Mouse (Mus musculus) heart, postnatal 0 days (tissue): ENCODE data around the gene S100pbp. TPM values are rescaled to one million over a fixed set of nuclear protein-coding genes. Genes with fewer than 3 reads are reported as not detected.

Experiments
- ATAC-seq: fragments of 200-750 bp; cut with Nextera tagmentation; 2 replicates; pipeline ENCODE4 v1.8.0; 2017; ENCODE audit warnings: low read depth, moderate number of reproducible peaks, moderate library complexity; ENCODE audit not compliant: insufficient read depth
- DNase-seq: peaks from one replicate; pipeline ENCODE4 v3.0.0-alpha.2; 2016; ENCODE audit warnings: low spot score
- H3K27ac ChIP-seq: fragments of 300-500 bp; sonication (generic); 2 replicates; pipeline ENCODE4 v1.5.1; 2014; ENCODE audit warnings: low read depth, mild to moderate bottlenecking
- H3K27me3 ChIP-seq: fragments of 300-500 bp; sonication (generic); 2 replicates; pipeline ENCODE4 v1.6.1; 2014; ENCODE audit warnings: low read length, mixed read lengths; ENCODE audit not compliant: control insufficient read depth, insufficient read depth
- H3K36me3 ChIP-seq: fragments of 300-500 bp; sonication (generic); replicated peaks from 2 replicates; pipeline ENCODE4 v1.6.1; 2014; ENCODE audit warnings: low read length, mixed read lengths; ENCODE audit not compliant: control insufficient read depth, insufficient read depth
- H3K4me1 ChIP-seq: fragments of 300-500 bp; sonication (generic); 2 replicates; pipeline ENCODE4 v1.6.1; 2014; ENCODE audit warnings: antibody characterized with exemption; ENCODE audit not compliant: control insufficient read depth, insufficient read depth
- H3K4me2 ChIP-seq: fragments of 300-500 bp; sonication (generic); 2 replicates; pipeline ENCODE4 v1.6.1; 2014; ENCODE audit warnings: low read depth, mild to moderate bottlenecking, low read length, moderate library complexity
- H3K4me3 ChIP-seq: fragments of 300-500 bp; sonication (generic); 2 replicates; pipeline ENCODE4 v1.5.1; 2014; ENCODE audit warnings: low read depth, low read length
- H3K9ac ChIP-seq: fragments of 300-500 bp; sonication (generic); replicated peaks from 2 replicates; pipeline ENCODE4 v1.6.1; 2014; ENCODE audit warnings: low read depth, low read length, mixed read lengths
- H3K9me3 ChIP-seq: fragments of 300-500 bp; sonication (generic); replicated peaks from 2 replicates; pipeline ENCODE4 v1.6.1; 2016; ENCODE audit warnings: low read length; ENCODE audit not compliant: control insufficient read depth
- CTCF ChIP-seq: IDR thresholded peaks from 2 replicates; pipeline ENCODE4 v1.5.1; 2016; ENCODE audit warnings: antibody characterized with exemption, control low read depth, low read depth
- EP300 ChIP-seq: IDR thresholded peaks from 2 replicates; pipeline ENCODE4 v1.6.1; 2016; ENCODE audit warnings: antibody characterized with exemption, low read depth
- WGBS: fragments of 180-500 bp; shearing (Covaris S2); extraction: QIAGEN DNeasy Blood & Tissue Kit; methylation state at CpG from one replicate; pipeline ENCODE4 v1.1.7; 2014; 5-methylcytosine and 5-hydroxymethylcytosine counted together
- polyA plus RNA-seq: library from polyadenylated mRNA; unstranded; fragments of >200 nt; fragmentation: Nextera tagmentation; extraction: Ambion mirVana; gene quantifications from 2 replicates; pipeline ENCODE4 v1.2.1, GENCODE M21; 2015
- total RNA-seq: library from RNA; depleted of rRNA; stranded (reverse); fragments of >200 nt; gene quantifications from 2 replicates; pipeline ENCODE4 v1.2.3, GENCODE M21; 2014; ENCODE audit warnings: low replicate concordance

S100pbp gene
- total and polyA plus RNA-seq, 2 experiments from 2014 or later, result 6.9 to 24.5 TPM

- DNase-seq (no peak), ATAC-seq (no peak)
- Histone ChIP-seq H3K9ac (no peak overlapping the region), H3K27me3 (peaks cover 84% of the 10 kb centered on the region), H3K4me1 (peaks cover 7% of the 10 kb centered on the region), H3K4me2 (peak overlapping the region; percentile 20; the same call in 1 of the 2 replicates), H3K9me3 (no peaks in the 10 kb centered on the region), H3K4me3 (0 out of 2 replicates have a peak overlapping the region, but pooled peaks have one; percentile 5), H3K36me3 (no peaks in the 10 kb centered on the region; the same call in 1 of the 2 replicates), H3K27ac (no peak overlapping the region)
- TF ChIP-seq EP300 (no peak), CTCF (no peak)
- 34% methylated on average over 8 of the region's 8 CpGs for WGBS
Observed at GRCm38 (mm10) chr4:129227985-129228381, 38.5 kb upstream of the S100pbp start.

- DNase-seq (no peak), ATAC-seq (no peak)
- Histone ChIP-seq H3K27me3 (peaks cover 84% of the 10 kb centered on the region), H3K4me1 (peaks cover 7% of the 10 kb centered on the region), H3K4me2 (peak overlapping the region; percentile 20), H3K36me3 (no peaks in the 10 kb centered on the region; the same call in 1 of the 2 replicates), H3K27ac (no peak overlapping the region), H3K9me3 (no peaks in the 10 kb centered on the region), H3K9ac (no peak overlapping the region), H3K4me3 (peak overlapping the region; percentile 5; the same call in 1 of the 2 replicates)
- WGBS, result 20% methylated on average over 22 of the region's 22 CpGs
- TF ChIP-seq CTCF, result no peak
- no peak for TF ChIP-seq EP300
Observed at GRCm38 (mm10) chr4:129227170-129227984, 37.9 kb upstream of the S100pbp start.

- no peak overlapping the region for H3K27ac ChIP-seq
- DNase-seq, result no peak
- H3K9me3 ChIP-seq, result no peaks in the 10 kb centered on the region
- TF ChIP-seq CTCF (no peak), EP300 (no peak)
- no peak overlapping the region for H3K4me3 ChIP-seq
- H3K4me1 ChIP-seq, result peaks cover 7% of the 10 kb centered on the region
- ATAC-seq, result no peak
- WGBS, result 34% methylated on average over 5 of the region's 5 CpGs
- peaks cover 82% of the 10 kb centered on the region for H3K27me3 ChIP-seq
- H3K36me3 ChIP-seq, result no peaks in the 10 kb centered on the region; the same call in 1 of the 2 replicates
- no peak overlapping the region for H3K4me2 ChIP-seq
- H3K9ac ChIP-seq, result no peak overlapping the region
Observed at GRCm38 (mm10) chr4:129226441-129226963, 37.0 kb upstream of the S100pbp start.

GRCm38 (mm10) chr4:129225315-129225714 is 35.8 kb upstream of the S100pbp start:
- Histone ChIP-seq H3K9ac (no peak overlapping the region), H3K4me1 (peaks cover 7% of the 10 kb centered on the region), H3K9me3 (no peaks in the 10 kb centered on the region), H3K27me3 (peaks cover 70% of the 10 kb centered on the region), H3K27ac (no peak overlapping the region), H3K4me2 (no peak overlapping the region), H3K36me3 (peaks cover 2% of the 10 kb centered on the region), H3K4me3 (no peak overlapping the region)
- WGBS, result 95% methylated on average over 12 of the region's 12 CpGs
- DNase-seq, result no peak
- no peak for ATAC-seq
- no peak for TF ChIP-seq CTCF
- no peak for TF ChIP-seq EP300

- Histone ChIP-seq H3K36me3 (peaks cover 17% of the 10 kb centered on the region), H3K4me2 (peak overlapping the region; percentile 67), H3K27ac (no peak overlapping the region), H3K27me3 (peaks cover 57% of the 10 kb centered on the region), H3K4me3 (peak overlapping the region; percentile 35), H3K9me3 (no peaks in the 10 kb centered on the region), H3K4me1 (peaks cover 7% of the 10 kb centered on the region), H3K9ac (peak overlapping the region; percentile 10; the same call in 1 of the 2 replicates)
- DNase-seq (no peak), ATAC-seq (no peak)
- no peak for TF ChIP-seq EP300
- no peak for TF ChIP-seq CTCF
- WGBS, result 30% methylated on average over 55 of the region's 55 CpGs
Observed at GRCm38 (mm10) chr4:129223421-129224281, 34.1 kb upstream of the S100pbp start.
